Mouse (Mus musculus) right cerebral cortex, postnatal 25 days (tissue): Measurements from ENCODE around the gene Zfyve1.
A peak's percentile ranks its signal among the peaks of the same experiment; 100 is the strongest.

ENCODE experiments used
- DNase-seq: peaks from one replicate; pipeline ENCODE4 v3.0.0; 2022

Gene Zfyve1

DNA sequence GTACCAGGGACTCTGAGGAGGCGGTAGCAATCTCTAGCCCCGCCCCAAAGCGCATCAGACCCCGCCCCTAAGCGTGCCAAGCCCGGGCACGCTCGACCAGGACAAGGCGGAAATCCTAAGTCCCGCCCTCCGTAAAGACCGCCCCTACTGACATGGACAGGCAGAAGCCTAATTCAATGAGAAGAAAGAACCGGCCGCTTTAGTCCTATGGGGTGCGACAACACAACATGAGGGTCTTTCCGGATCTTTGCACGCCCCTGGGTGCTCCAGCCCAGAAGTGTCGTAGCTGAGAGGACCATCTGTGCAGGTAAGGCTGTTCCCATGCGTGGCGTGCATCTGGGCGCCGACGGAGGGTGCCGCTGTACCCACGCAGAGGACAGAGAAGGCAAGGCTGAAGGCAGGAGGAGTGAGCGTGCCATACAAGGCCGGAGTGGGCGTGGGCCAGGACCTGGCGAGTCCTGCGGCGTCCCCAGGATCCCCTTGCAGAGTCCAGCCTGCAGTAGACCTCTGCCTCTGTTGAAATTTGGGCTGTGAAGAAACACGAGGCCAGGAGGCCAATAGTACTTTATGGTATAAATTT is 76.6 kb downstream of the Zfyve1 start, which contains the start of gene Dcaf4:
Dcaf4 (plus strand) TSS at position 156 of the 580 bp plus-strand sequence.
- peak; percentile 92 for DNase-seq

DNA sequence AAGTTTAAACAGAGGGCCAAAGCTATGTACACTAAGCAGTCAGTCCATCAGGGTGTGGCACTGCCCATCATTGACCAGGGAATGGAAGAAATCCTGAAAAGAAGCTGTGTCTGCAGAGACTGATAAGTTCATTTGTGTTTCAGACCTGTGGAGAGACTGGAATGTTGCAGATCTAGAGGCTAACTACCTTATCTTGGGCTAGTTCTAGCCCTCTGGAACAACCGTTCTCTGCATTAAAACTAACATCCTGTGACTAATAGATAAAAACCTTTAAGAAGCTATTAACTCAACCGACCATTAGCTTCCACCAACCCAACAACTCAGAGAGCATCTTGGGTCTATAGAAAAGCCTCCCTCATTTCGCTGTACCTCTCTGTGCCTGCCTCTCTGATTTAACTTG is 79.4 kb downstream of the Zfyve1 start:
- DNase-seq, result no peak

DNA sequence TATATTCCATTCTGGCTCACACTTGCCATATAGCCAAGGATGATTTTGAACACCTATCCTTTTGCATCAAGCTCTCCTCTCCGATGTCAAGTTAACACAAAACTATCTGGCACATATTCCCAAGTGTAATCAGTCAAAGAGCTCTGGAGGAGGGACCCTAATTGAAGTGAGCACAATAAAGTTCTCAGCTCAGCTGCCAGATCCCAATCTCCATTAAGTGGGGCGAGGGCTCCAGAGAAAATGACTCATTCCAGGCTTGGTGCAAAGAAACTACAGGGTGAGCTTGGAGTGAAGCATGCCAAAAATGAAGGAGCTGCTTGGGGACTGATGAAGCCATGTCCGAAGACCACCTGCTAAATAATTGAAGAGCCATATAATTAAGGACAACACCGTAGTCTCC is 82.8 kb downstream of the Zfyve1 start:
- no peak for DNase-seq

DNA sequence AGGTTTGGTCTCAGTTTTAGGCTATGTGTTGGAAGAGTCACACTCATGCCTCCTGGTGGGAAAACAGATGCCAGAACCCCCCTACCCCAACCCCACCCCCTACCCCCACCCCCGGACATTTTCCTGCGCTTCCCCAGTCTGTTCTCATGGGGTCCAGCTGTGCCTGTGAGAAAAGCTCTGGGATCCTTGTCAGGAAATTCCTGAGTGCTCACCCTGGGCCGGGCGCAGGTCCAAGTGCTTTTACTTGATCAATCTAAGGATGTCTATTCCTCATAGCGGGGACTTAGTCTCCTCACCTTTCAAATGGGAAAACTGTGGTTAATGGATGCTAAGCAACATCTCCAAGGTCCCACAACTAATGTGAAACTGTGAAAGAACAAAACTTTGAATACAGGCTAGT is 83.8 kb downstream of the Zfyve1 start:
- no peak for DNase-seq

DNA sequence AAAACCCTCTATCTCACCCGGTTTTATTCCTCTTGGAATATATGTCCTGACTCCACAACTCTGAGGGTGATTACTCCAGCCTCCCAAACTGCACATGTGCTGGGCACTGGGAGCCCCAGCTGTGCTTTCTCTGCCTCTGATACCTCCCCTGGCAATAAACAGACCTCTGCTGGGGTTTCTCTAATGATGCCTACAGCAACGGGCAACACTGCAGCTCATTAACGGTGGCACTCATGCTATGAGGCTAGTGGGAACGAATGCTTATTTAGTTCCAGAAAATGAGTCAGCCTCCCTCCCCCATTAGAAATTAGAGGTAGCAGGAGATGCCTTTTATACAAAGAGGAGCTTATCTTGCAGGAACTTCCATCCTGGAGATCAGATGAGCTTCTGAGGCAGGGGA is 84.2 kb downstream of the Zfyve1 start:
- no peak for DNase-seq

DNA sequence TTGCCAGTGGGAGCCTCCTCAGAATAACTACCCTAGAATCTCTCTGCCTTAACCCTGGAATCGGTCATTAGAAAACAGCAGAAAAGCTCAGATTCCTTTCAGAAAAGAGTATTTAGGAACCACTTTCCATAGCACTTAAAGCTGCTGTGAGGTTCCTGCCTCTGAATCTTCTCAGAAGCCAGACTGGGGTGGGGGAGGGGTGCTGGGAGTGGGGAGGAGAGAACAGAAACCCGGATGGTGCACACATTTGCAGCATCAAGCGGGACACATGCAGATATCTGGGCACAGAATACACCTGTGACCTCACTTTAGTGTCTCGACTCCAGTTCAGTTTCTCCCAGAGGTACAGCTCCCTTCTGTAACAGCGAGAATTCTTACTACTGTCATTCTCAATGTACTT is 86.4 kb downstream of the Zfyve1 start:
- no peak for DNase-seq

DNA sequence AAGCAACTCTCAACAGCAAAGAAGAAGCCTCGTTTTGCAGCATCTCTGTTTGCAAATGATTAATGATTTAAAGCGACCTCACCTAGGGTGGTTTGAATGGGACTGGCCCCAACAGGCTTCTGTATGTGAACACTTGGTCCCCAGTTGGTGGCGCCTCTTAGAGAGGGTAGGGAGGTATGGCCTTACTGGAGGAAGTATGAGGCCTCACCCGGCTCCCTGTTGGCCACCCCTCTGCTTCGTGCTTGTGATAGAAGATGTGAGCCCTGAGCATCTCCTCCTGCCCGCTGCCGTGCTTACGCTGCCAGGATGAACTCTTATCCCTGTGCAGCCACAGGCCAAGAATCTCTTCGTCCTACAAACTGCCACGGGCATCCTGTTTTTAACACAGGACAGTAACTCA is 90.5 kb downstream of the Zfyve1 start:
- DNase-seq, result no peak

DNA sequence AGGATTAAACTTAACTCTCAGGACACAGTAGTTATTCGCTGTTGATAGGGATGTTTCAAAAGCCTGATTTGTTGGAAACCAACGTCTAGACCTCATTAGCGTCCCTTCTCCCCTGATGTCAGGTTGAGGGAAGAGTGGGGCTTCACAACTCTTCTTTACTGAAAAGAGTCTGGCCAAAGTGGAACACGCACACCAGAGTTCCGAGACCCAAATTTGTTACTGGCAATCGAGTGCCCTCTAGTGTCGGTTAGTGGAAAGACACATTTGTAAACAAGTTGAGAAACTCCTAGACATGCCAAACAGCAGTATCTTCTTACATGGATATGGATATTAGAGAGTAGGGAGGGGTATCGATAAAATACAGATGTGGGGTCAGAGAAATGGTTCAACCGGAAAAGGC is 94.8 kb downstream of the Zfyve1 start:
- peak; percentile 36 for DNase-seq

DNA sequence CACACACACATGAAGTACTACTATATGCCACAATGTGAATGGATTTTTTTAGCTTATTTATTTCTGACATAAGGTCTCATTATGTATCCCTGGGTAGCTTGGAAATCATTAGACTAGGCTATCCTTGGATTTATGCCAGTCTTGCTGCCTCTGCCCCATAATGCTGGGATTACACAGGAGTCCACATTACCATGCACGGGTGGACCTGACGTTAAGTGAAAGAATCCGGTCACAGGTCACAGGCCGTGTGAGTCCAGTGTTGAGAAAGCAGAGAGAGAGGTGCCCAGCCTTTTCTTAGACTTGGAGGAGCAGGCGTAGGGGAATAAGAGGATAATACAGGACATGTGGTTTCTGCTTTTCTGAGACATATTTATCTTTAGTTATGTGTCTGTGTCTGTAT is 97.8 kb downstream of the Zfyve1 start:
- DNase-seq, result no peak

DNA sequence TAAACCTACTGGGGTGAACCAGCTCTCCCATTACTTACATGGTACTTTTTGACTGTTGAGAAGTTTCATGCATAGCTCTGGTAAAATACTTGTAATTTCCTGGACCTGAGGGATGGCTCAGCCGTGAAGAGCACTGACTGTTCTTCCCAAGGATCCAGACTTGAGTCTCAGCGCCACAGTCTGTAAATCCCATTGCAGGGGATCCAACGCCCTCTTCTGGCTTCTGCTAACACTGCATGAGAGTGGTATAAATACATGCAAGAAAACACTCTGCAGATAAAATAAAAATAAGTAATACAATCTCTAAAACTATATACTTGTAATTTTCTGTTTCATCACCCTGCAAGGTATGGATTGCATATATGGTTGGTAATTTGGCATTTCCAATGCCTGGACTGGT is 99.1 kb downstream of the Zfyve1 start:
- DNase-seq, result no peak

DNA sequence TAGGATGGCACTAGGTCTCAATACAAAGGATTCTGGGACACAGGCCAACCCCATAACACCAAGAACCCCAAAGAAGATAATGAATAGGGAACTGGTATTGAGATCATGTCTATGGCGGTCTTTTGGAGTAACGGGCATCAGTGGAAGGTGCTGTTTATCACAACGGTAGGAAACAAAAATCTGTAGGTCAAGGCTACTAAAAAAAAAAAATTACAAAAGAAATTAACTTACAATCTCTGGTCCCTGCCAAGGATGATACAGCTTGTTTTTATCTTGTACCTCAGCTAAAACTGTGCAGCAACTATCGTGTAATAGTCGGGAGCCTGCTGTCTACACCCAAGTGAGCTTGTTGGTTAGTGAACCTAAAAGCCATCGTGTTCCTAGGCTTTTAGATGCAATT is 100.3 kb downstream of the Zfyve1 start:
- DNase-seq, result no peak
